In genomic region chr8:128461716-128462115, GRCm38 (mm10) we compare ENCODE assay signal across 22 mouse cellular contexts.
"Had no signal": no experiment of that assay in that cellular context is flagged by ENCODE, and none has a peak within 500 bp of the region (broad histone marks: within the 10 kb centered on the region; RNA-seq: fewer than 3 reads in every experiment).

No protein-coding gene starts in this region.

- H3K27ac ChIP-seq: layer of hippocampus, adult 2 months; limb, embryonic 10.5 days; limb, embryonic 13.5 days; liver, embryonic 14.5 days; macrophage; midbrain, embryonic 12.5 days; midbrain, embryonic 15.5 days; neural tube, embryonic 12.5 days; neural tube, embryonic 15.5 days; stomach, postnatal 0 days had no signal

- H3K4me1 ChIP-seq: midbrain, embryonic 15.5 days had no signal

- H3K4me2 ChIP-seq: limb, embryonic 13.5 days; liver, embryonic 11.5 days; lung, embryonic 14.5 days; midbrain, embryonic 12.5 days; midbrain, embryonic 15.5 days; neural tube, embryonic 12.5 days; neural tube, embryonic 15.5 days had no signal

- H3K27me3 ChIP-seq: limb, embryonic 13.5 days; midbrain, embryonic 12.5 days; midbrain, embryonic 15.5 days; neural tube, embryonic 12.5 days; neural tube, embryonic 15.5 days had no signal

- ATAC-seq: liver, postnatal 0 days; lung, postnatal 0 days; midbrain, embryonic 15.5 days had no signal

- H3K9ac ChIP-seq: limb, embryonic 13.5 days; liver, embryonic 14.5 days; liver, postnatal 0 days; lung, embryonic 14.5 days; midbrain, embryonic 12.5 days; midbrain, embryonic 15.5 days; neural tube, embryonic 12.5 days; neural tube, embryonic 15.5 days had no signal

- H3K4me3 ChIP-seq: layer of hippocampus, adult 2 months; limb, embryonic 10.5 days; limb, embryonic 13.5 days; midbrain, embryonic 12.5 days; midbrain, embryonic 15.5 days; neural tube, embryonic 12.5 days; neural tube, embryonic 15.5 days had no signal

- H3K9me3 ChIP-seq: limb, embryonic 10.5 days; limb, embryonic 13.5 days; midbrain, embryonic 12.5 days; midbrain, embryonic 15.5 days; neural tube, embryonic 12.5 days; neural tube, embryonic 15.5 days had no signal

- DNase-seq: kidney, postnatal 25 days; layer of hippocampus, adult 9-11 months; liver, postnatal 0 days; lung, embryonic 14.5 days; right cerebral cortex, adult 18-20 months; right cerebral cortex, postnatal 14 days; right cerebral cortex, postnatal 4 days; thymus, adult 2 months; thymus, postnatal 14 days; thymus, postnatal 4 days had no signal
